Mouse (Mus musculus) leukemia stem cell, adult 10-12 weeks (primary cell): Measurements from ENCODE around the gene Qdpr. TPM values are rescaled to one million over a fixed set of nuclear protein-coding genes. Genes with fewer than 3 reads are reported as not detected.

ENCODE experiments used
- polyA plus RNA-seq: library from polyadenylated mRNA; stranded (reverse); fragments of >175 nt; gene quantifications from 2 replicates; pipeline ENCODE4 v1.2.3, GENCODE M21; 2012; ENCODE audit warnings: low replicate concordance

Qdpr gene
- polyA plus RNA-seq = 30.7 and 47.9 TPM in 2 replicates

DNA sequence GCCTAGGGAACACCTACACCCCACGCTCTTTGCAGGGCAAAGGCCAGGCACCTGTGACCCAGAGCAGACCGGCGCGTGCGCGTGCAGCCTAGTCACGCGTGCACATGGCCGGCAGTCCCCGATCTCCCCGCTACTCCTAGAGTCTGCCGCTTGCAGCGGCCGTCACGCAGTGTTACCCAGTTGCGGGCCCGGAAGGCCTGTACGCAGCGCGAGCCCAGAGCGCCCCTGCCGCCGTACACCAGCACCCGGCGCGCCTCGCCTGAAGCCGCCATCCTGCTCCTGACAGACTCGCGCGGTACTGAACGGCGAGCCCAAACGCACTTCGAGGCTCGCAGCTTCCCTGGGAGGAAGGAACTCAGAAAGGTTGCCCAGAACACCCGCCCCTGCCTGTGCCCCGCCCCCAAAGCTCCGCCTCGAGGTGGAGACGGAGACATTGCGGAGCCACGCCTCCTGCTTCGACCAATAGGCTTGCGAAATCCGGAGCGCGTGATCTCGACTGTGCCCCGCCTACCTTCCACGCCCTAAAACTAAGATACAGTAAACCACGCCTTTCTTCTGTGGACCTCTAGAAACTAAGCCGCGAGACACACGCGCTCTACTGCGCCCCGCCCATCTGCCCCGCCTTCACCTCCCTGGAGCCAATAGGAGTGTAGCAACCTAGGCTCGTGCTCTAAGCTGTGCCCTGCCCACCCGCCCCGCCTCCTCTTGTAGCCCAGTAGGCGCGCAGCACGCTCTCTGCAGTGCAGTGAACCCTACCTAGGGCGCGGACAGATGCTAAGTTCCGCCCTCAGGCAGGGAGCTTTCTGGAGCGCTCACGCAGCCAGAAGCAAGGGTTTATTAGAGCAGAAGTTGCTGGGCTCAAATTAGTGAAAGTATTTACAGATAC, at the start of gene Qdpr:
Gene Qdpr (minus strand): TSS at position 406 of the 886 bp plus-strand sequence.

DNA sequence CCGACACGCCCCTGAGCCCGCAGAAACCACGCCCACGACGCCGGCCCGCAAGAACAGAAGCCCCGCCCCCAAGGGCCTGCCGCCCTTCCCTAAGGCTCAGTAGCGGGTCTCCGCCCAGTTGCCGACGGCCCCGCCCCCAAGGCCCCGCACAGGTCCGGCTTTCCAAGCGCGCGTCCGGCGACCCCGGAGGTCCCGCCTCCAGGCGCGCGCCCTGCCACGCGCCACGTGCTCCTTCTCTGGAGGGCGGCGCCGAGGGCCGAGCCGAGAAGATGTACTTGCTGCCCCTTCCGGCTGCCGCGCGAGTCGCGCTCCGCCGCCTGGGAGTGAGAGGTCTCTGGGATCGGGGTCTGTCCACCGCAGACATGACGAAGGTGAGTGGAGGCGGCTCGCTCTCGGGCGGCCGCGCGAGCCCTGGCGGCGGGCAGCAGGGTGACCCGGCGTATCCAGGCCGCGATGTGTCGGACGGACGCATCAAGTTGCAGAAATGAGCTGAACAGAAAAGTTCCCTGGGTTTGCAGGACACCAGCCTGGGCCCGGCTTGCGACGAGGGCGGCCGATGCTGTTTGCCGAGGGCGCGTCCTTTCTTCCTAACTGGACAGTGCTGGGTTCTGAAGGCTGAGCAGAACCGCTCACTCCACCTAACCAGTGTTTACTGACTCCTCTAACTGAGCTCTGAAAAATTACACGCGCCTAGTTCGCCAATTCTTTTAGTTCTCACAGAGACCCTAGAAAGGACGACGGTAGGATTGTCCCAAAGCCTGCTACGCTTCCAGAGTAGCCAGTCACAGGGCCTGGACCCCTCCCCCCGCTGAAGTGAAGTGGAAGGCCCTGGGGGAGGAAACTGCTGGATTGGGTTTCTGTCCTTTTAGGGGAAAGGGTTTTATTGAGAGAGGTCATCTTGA, 43.4 kb upstream of the Qdpr start, which contains the start of gene Lap3:
Gene Lap3 (plus strand): TSS at position 184 of the 902 bp plus-strand sequence.

DNA sequence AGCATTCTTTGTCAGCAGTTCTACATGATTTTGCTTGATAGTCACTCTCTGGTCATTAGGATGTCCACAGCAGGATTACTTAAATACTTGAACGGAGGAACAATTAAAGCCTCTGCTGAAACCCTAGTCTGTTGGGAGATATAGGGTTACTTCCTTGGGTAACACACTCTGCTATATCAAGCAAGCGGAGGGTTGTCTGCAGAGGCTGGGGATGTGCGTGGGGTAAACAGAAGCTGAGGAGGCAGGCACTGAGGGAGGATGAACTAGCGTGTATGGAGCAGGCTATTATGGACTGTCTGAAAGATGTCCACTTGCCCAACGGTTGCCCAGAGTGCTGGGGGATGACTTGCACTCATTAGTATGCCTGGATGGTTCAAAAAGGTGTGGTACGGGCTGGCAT, 3.4 kb upstream of the Qdpr start, which contains the start of gene Clrn2:
Gene Clrn2 (plus strand): TSS at position 301 of the 400 bp plus-strand sequence.

Other genes with a start within 250 kb of the Qdpr start
- not detected in 2 replicates for gene Clrn2, start 3.5 kb upstream of the Qdpr start, polyA plus RNA-seq
- gene Lap3, start 43.1 kb upstream of the Qdpr start, polyA plus RNA-seq = 7.5 and 17.7 TPM in 2 replicates
- 41.9 and 61.9 TPM in 2 replicates for gene Med28, start 70.0 kb upstream of the Qdpr start, polyA plus RNA-seq
- gene Fam184b, start 189.4 kb upstream of the Qdpr start, polyA plus RNA-seq = 0.20 TPM in 1 of 2 replicates, not detected in the other
- gene Ncapg, start 219.7 kb upstream of the Qdpr start, polyA plus RNA-seq = 1.8 and 9.2 TPM in 2 replicates